Mouse (Mus musculus): ENCODE measurements around the gene Chd1. TPM values are rescaled to one million over a fixed set of nuclear protein-coding genes. Genes with fewer than 3 reads are reported as not detected.

The Chd1 gene
- polyA plus RNA-seq, 1 experiment from 2014 or later: 46.9 TPM

- no peak for ATAC-seq (replicated peaks; ENCODE audit: low FRiP score)
- peaks cover 2% of the 10 kb centered on the region; the same call in 1 of the 2 replicates for H3K36me3 ChIP-seq (ENCODE audit: control insufficient read depth, insufficient read depth, low read length)
- H3K4me2 ChIP-seq (ENCODE audit: low read depth, low read length, severe bottlenecking): no peak overlapping the region
- H3K9me3 ChIP-seq (ENCODE audit: control insufficient read depth, low read length): no peaks in the 10 kb centered on the region
- WGBS: 85% methylated on average over 13 of the region's 13 CpGs
- no peaks in the 10 kb centered on the region for H3K27me3 ChIP-seq (ENCODE audit: control insufficient read depth, insufficient read depth, low read length)
- H3K9ac ChIP-seq (ENCODE audit: low read length): no peak overlapping the region
- peaks cover 5% of the 10 kb centered on the region; the same call in 1 of the 2 replicates for H3K4me1 ChIP-seq (replicated peaks; ENCODE audit: control insufficient read depth, insufficient read depth, low read length)
- no peak overlapping the region for H3K27ac ChIP-seq (ENCODE audit: low read depth, low read length)
- no peak for DNase-seq (ENCODE audit: low spot score)
- no peak overlapping the region for H3K4me3 ChIP-seq (ENCODE audit: low read depth, low read length)
Observed at GRCm38 (mm10) chr17:15812136-15812778, 107.5 kb downstream of the Chd1 start.

GRCm38 (mm10) chr17:15813658-15814212 is 109.0 kb downstream of the Chd1 start:
- ATAC-seq (replicated peaks; ENCODE audit: low FRiP score) (no peak), DNase-seq (ENCODE audit: low spot score) (no peak)
- Histone ChIP-seq H3K36me3 (ENCODE audit: control insufficient read depth, insufficient read depth, low read length) (no peaks in the 10 kb centered on the region; the same call in 1 of the 2 replicates), H3K27me3 (ENCODE audit: control insufficient read depth, insufficient read depth, low read length) (no peaks in the 10 kb centered on the region), H3K4me1 (replicated peaks; ENCODE audit: control insufficient read depth, insufficient read depth, low read length) (peaks cover 3% of the 10 kb centered on the region; the same call in 1 of the 2 replicates), H3K4me3 (ENCODE audit: low read depth, low read length) (no peak overlapping the region), H3K9me3 (ENCODE audit: control insufficient read depth, low read length) (no peaks in the 10 kb centered on the region), H3K27ac (ENCODE audit: low read depth, low read length) (no peak overlapping the region), H3K9ac (ENCODE audit: low read length) (no peak overlapping the region), H3K4me2 (ENCODE audit: low read depth, low read length, severe bottlenecking) (no peak overlapping the region)
- 90% methylated on average over 3 of the region's 3 CpGs for WGBS

- H3K27me3 ChIP-seq (ENCODE audit: control insufficient read depth, insufficient read depth, low read length): no peaks in the 10 kb centered on the region
- no peak for DNase-seq (ENCODE audit: low spot score)
- no peak overlapping the region for H3K4me2 ChIP-seq (ENCODE audit: low read depth, low read length, severe bottlenecking)
- no peak overlapping the region for H3K9ac ChIP-seq (ENCODE audit: low read length)
- no peak overlapping the region for H3K27ac ChIP-seq (ENCODE audit: low read depth, low read length)
- no peaks in the 10 kb centered on the region for H3K9me3 ChIP-seq (ENCODE audit: control insufficient read depth, low read length)
- no peak for ATAC-seq (replicated peaks; ENCODE audit: low FRiP score)
- no peaks in the 10 kb centered on the region; the same call in 1 of the 2 replicates for H3K36me3 ChIP-seq (ENCODE audit: control insufficient read depth, insufficient read depth, low read length)
- 89% methylated on average over 10 of the region's 10 CpGs for WGBS
- no peaks in the 10 kb centered on the region; the same call in 1 of the 2 replicates for H3K4me1 ChIP-seq (replicated peaks; ENCODE audit: control insufficient read depth, insufficient read depth, low read length)
- H3K4me3 ChIP-seq (ENCODE audit: low read depth, low read length): no peak overlapping the region
Observed at GRCm38 (mm10) chr17:15815312-15816018, 110.7 kb downstream of the Chd1 start.

GRCm38 (mm10) chr17:15816379-15817095 is 111.8 kb downstream of the Chd1 start:
- Histone ChIP-seq H3K27me3 (ENCODE audit: control insufficient read depth, insufficient read depth, low read length) (no peaks in the 10 kb centered on the region), H3K27ac (ENCODE audit: low read depth, low read length) (no peak overlapping the region), H3K9me3 (ENCODE audit: control insufficient read depth, low read length) (no peaks in the 10 kb centered on the region), H3K9ac (ENCODE audit: low read length) (no peak overlapping the region), H3K4me1 (replicated peaks; ENCODE audit: control insufficient read depth, insufficient read depth, low read length) (no peaks in the 10 kb centered on the region), H3K36me3 (ENCODE audit: control insufficient read depth, insufficient read depth, low read length) (no peaks in the 10 kb centered on the region; the same call in 1 of the 2 replicates), H3K4me3 (ENCODE audit: low read depth, low read length) (no peak overlapping the region), H3K4me2 (ENCODE audit: low read depth, low read length, severe bottlenecking) (no peak overlapping the region)
- ATAC-seq (replicated peaks; ENCODE audit: low FRiP score): no peak
- no peak for DNase-seq (ENCODE audit: low spot score)
- WGBS: 88% methylated on average over 10 of the region's 11 CpGs

- H3K4me3 ChIP-seq (ENCODE audit: low read depth, low read length): no peak overlapping the region
- no peaks in the 10 kb centered on the region; the same call in 1 of the 2 replicates for H3K36me3 ChIP-seq (ENCODE audit: control insufficient read depth, insufficient read depth, low read length)
- no peak overlapping the region for H3K4me2 ChIP-seq (ENCODE audit: low read depth, low read length, severe bottlenecking)
- ATAC-seq (replicated peaks; ENCODE audit: low FRiP score) (no peak), DNase-seq (ENCODE audit: low spot score) (no peak)
- H3K27me3 ChIP-seq (ENCODE audit: control insufficient read depth, insufficient read depth, low read length): no peaks in the 10 kb centered on the region
- H3K4me1 ChIP-seq (replicated peaks; ENCODE audit: control insufficient read depth, insufficient read depth, low read length): no peaks in the 10 kb centered on the region
- no peaks in the 10 kb centered on the region for H3K9me3 ChIP-seq (ENCODE audit: control insufficient read depth, low read length)
- H3K27ac ChIP-seq (ENCODE audit: low read depth, low read length): no peak overlapping the region
- 90% methylated on average over 5 of the region's 5 CpGs for WGBS
- H3K9ac ChIP-seq (ENCODE audit: low read length): no peak overlapping the region
Observed at GRCm38 (mm10) chr17:15817096-15817450, 112.3 kb downstream of the Chd1 start.

- DNase-seq (ENCODE audit: low spot score) (no peak), ATAC-seq (replicated peaks; ENCODE audit: low FRiP score) (no peak)
- no peaks in the 10 kb centered on the region; the same call in 1 of the 2 replicates for H3K36me3 ChIP-seq (ENCODE audit: control insufficient read depth, insufficient read depth, low read length)
Observed at GRCm38 (mm10) chr17:15817634-15818033, 112.9 kb downstream of the Chd1 start.

GRCm38 (mm10) chr17:15818372-15818771 is 113.6 kb downstream of the Chd1 start:
- no peaks in the 10 kb centered on the region for H3K27me3 ChIP-seq (ENCODE audit: control insufficient read depth, insufficient read depth, low read length)
- no peak overlapping the region for H3K4me2 ChIP-seq (ENCODE audit: low read depth, low read length, severe bottlenecking)
- 83% methylated on average over 8 of the region's 8 CpGs for WGBS
- no peaks in the 10 kb centered on the region; the same call in 1 of the 2 replicates for H3K36me3 ChIP-seq (ENCODE audit: control insufficient read depth, insufficient read depth, low read length)
- DNase-seq (ENCODE audit: low spot score) (no peak), ATAC-seq (replicated peaks; ENCODE audit: low FRiP score) (no peak)
- no peak overlapping the region for H3K9ac ChIP-seq (ENCODE audit: low read length)
- no peak overlapping the region for H3K4me3 ChIP-seq (ENCODE audit: low read depth, low read length)
- H3K27ac ChIP-seq (ENCODE audit: low read depth, low read length): no peak overlapping the region
- no peaks in the 10 kb centered on the region for H3K9me3 ChIP-seq (ENCODE audit: control insufficient read depth, low read length)
- H3K4me1 ChIP-seq (replicated peaks; ENCODE audit: control insufficient read depth, insufficient read depth, low read length): no peaks in the 10 kb centered on the region

More at GRCm38 (mm10) chr17:15817634-15818033, 112.9 kb downstream of the Chd1 start:
- Histone ChIP-seq H3K4me2 (ENCODE audit: low read depth, low read length, severe bottlenecking) (no peak overlapping the region), H3K4me1 (replicated peaks; ENCODE audit: control insufficient read depth, insufficient read depth, low read length) (no peaks in the 10 kb centered on the region), H3K27ac (ENCODE audit: low read depth, low read length) (no peak overlapping the region), H3K9me3 (ENCODE audit: control insufficient read depth, low read length) (no peaks in the 10 kb centered on the region), H3K27me3 (ENCODE audit: control insufficient read depth, insufficient read depth, low read length) (no peaks in the 10 kb centered on the region), H3K4me3 (ENCODE audit: low read depth, low read length) (no peak overlapping the region), H3K9ac (ENCODE audit: low read length) (no peak overlapping the region)
- 98% methylated on average over 2 of the region's 2 CpGs for WGBS

GRCm38 (mm10) chr17:15820146-15820545 is 115.4 kb downstream of the Chd1 start:
- no peaks in the 10 kb centered on the region for H3K27me3 ChIP-seq (ENCODE audit: control insufficient read depth, insufficient read depth, low read length)
- H3K27ac ChIP-seq (ENCODE audit: low read depth, low read length): no peak overlapping the region
- no peak overlapping the region for H3K4me2 ChIP-seq (ENCODE audit: low read depth, low read length, severe bottlenecking)
- no peak for DNase-seq (ENCODE audit: low spot score)
- H3K9me3 ChIP-seq (ENCODE audit: control insufficient read depth, low read length): no peaks in the 10 kb centered on the region
- WGBS: 71% methylated on average over 6 of the region's 6 CpGs
- no peak overlapping the region for H3K4me3 ChIP-seq (ENCODE audit: low read depth, low read length)
- H3K9ac ChIP-seq (ENCODE audit: low read length): no peak overlapping the region
- no peaks in the 10 kb centered on the region; the same call in 1 of the 2 replicates for H3K36me3 ChIP-seq (ENCODE audit: control insufficient read depth, insufficient read depth, low read length)
- no peaks in the 10 kb centered on the region for H3K4me1 ChIP-seq (replicated peaks; ENCODE audit: control insufficient read depth, insufficient read depth, low read length)
- ATAC-seq (replicated peaks; ENCODE audit: low FRiP score): no peak

All from forebrain, embryonic 11.5 days (tissue).